Mouse (Mus musculus): ENCODE measurements around the gene Ptprg. TPM values are rescaled to one million over a fixed set of nuclear protein-coding genes. Genes with fewer than 3 reads are reported as not detected.

The Ptprg gene
- total and polyA plus RNA-seq, 2 experiments from 2014 or later: 28.5 to 88.7 TPM

GRCm38 (mm10) chr14:11615697-11616096 is 62.4 kb downstream of the Ptprg start:
- TF ChIP-seq CTCF (IDR thresholded peaks at IDR 0.05; ENCODE audit: low read depth): no peak
- Histone ChIP-seq H3K4me3 (ENCODE audit: low read depth, low read length) (no peak overlapping the region), H3K9me3 (ENCODE audit: low read length) (no peaks in the 10 kb centered on the region), H3K36me3 (ENCODE audit: insufficient read depth) (no peaks in the 10 kb centered on the region), H3K27me3 (ENCODE audit: insufficient read depth, low read length) (no peaks in the 10 kb centered on the region), H3K9ac (no peak overlapping the region), H3K4me1 (ENCODE audit: insufficient read depth) (no peaks in the 10 kb centered on the region), H3K27ac (ENCODE audit: low read depth, low read length) (no peak overlapping the region), H3K4me2 (ENCODE audit: low read depth) (no peak overlapping the region)
- no peak for DNase-seq
- 62% methylated on average over 3 of the region's 3 CpGs for WGBS
- no peak for ATAC-seq

- H3K9me3 ChIP-seq (ENCODE audit: low read length): no peaks in the 10 kb centered on the region
- H3K36me3 ChIP-seq (ENCODE audit: insufficient read depth): no peaks in the 10 kb centered on the region
- peak; percentile 29 for DNase-seq
- H3K4me3 ChIP-seq (ENCODE audit: low read depth, low read length): no peak overlapping the region
- TF ChIP-seq CTCF (IDR thresholded peaks at IDR 0.05; ENCODE audit: low read depth): no peak
- H3K4me2 ChIP-seq (ENCODE audit: low read depth): no peak overlapping the region
- no peaks in the 10 kb centered on the region for H3K27me3 ChIP-seq (ENCODE audit: insufficient read depth, low read length)
- peaks cover 3% of the 10 kb centered on the region; the same call in 1 of the 2 replicates for H3K4me1 ChIP-seq (ENCODE audit: insufficient read depth)
- H3K9ac ChIP-seq: no peak overlapping the region
- WGBS: 50% methylated on average over 6 of the region's 6 CpGs
- no peak overlapping the region for H3K27ac ChIP-seq (ENCODE audit: low read depth, low read length)
- peak; percentile 60 for ATAC-seq
Measured at GRCm38 (mm10) chr14:11617362-11617761, 64.0 kb downstream of the Ptprg start.

DNA sequence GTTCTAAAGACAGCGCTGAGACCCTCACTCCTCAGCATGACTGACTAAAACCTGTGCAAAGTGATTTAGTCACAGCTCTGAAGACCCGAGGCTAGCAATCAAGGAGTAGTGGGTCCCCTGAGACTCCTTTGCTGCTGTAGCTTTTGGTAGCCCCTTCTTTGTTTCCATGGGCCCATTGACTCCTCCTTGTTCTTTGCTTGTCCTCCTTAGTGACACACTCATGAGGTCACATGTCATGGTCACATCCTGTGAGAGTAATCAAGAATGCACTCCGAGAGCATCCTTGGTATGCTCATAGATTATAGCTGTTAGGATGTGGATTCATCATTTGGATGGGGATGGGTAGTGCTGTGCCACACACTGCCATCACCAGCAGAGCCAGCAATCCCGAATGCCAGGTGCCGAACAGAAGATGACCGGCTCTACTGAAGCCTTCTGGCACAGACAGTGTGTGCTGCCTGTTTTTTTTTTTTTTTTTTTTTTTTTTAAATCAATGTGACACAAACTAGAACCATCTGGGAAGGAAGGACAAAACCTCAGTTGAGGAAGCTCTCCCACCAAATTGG is 64.9 kb downstream of the Ptprg start:
- TF ChIP-seq CTCF (IDR thresholded peaks at IDR 0.05; ENCODE audit: low read depth): no peak
- H3K9me3 ChIP-seq (ENCODE audit: low read length): no peaks in the 10 kb centered on the region
- H3K4me2 ChIP-seq (ENCODE audit: low read depth): no peak overlapping the region
- H3K4me3 ChIP-seq (ENCODE audit: low read depth, low read length): no peak overlapping the region
- WGBS: 81% methylated on average over 6 of the region's 6 CpGs
- H3K4me1 ChIP-seq (ENCODE audit: insufficient read depth): peaks cover 3% of the 10 kb centered on the region; the same call in 1 of the 2 replicates
- H3K27me3 ChIP-seq (ENCODE audit: insufficient read depth, low read length): no peaks in the 10 kb centered on the region
- H3K27ac ChIP-seq (ENCODE audit: low read depth, low read length): no peak overlapping the region
- DNase-seq: no peak
- H3K36me3 ChIP-seq (ENCODE audit: insufficient read depth): no peaks in the 10 kb centered on the region
- no peak overlapping the region for H3K9ac ChIP-seq
- no peak for ATAC-seq

DNA sequence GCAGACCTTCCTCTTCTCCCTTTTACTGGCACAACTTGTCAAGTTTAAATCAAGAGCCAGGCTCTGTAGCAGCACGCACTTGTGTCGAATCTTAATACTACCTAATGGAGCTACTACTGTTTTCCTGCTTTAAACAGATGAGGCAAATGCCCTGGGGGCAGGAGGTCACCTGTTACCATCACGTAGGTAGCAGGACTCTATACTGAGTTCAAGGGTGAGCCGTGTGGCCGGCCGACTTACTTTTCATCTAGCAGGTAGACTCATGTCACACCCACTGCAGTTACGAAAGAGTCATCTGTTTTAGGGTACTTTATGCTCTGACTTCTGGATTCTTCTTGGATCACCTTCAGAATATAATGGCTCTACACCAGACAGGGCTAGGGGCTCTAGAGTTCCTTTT is 66.3 kb downstream of the Ptprg start:
- H3K27me3 ChIP-seq (ENCODE audit: insufficient read depth, low read length): no peaks in the 10 kb centered on the region
- WGBS: 97% methylated on average over 7 of the region's 7 CpGs
- no peaks in the 10 kb centered on the region for H3K36me3 ChIP-seq (ENCODE audit: insufficient read depth)
- no peak overlapping the region for H3K27ac ChIP-seq (ENCODE audit: low read depth, low read length)
- TF ChIP-seq CTCF (IDR thresholded peaks at IDR 0.05; ENCODE audit: low read depth): no peak
- no peak for ATAC-seq
- no peak overlapping the region for H3K4me2 ChIP-seq (ENCODE audit: low read depth)
- H3K4me1 ChIP-seq (ENCODE audit: insufficient read depth): peaks cover 3% of the 10 kb centered on the region; the same call in 1 of the 2 replicates
- H3K9me3 ChIP-seq (ENCODE audit: low read length): no peaks in the 10 kb centered on the region
- DNase-seq: no peak
- H3K4me3 ChIP-seq (ENCODE audit: low read depth, low read length): no peak overlapping the region
- H3K9ac ChIP-seq: no peak overlapping the region

DNA sequence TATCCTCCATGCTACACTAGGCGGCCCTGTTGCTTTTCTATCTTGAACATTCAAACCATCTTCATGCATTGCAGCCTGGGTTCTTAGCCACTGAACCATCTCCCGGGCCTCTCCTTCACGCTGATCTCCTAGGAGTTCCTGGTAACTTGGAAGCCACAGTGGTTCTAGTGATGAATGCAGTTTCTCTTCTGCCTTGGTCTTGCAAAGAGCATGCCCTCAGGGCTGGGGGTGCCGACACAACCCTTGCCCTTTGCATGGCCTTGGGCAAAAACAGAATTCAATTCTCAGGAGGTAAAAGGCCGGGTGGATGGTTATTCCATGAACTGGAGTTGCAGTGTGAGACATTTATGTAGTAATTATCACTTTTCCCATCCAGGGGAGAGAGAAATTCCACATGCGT is 67.0 kb downstream of the Ptprg start:
- WGBS: 81% methylated on average over 6 of the region's 6 CpGs
- Histone ChIP-seq H3K27ac (ENCODE audit: low read depth, low read length) (no peak overlapping the region), H3K27me3 (ENCODE audit: insufficient read depth, low read length) (no peaks in the 10 kb centered on the region), H3K4me1 (ENCODE audit: insufficient read depth) (peaks cover 3% of the 10 kb centered on the region; the same call in 1 of the 2 replicates), H3K36me3 (ENCODE audit: insufficient read depth) (no peaks in the 10 kb centered on the region), H3K9me3 (ENCODE audit: low read length) (no peaks in the 10 kb centered on the region), H3K9ac (no peak overlapping the region), H3K4me3 (ENCODE audit: low read depth, low read length) (no peak overlapping the region), H3K4me2 (ENCODE audit: low read depth) (no peak overlapping the region)
- DNase-seq (no peak), ATAC-seq (no peak)
- no peak for TF ChIP-seq CTCF (IDR thresholded peaks at IDR 0.05; ENCODE audit: low read depth)

- H3K4me3 ChIP-seq (ENCODE audit: low read depth, low read length): no peak overlapping the region
- DNase-seq (no peak), ATAC-seq (no peak)
- no peaks in the 10 kb centered on the region for H3K9me3 ChIP-seq (ENCODE audit: low read length)
- 23% methylated on average over 10 of the region's 10 CpGs for WGBS
- no peaks in the 10 kb centered on the region for H3K36me3 ChIP-seq (ENCODE audit: insufficient read depth)
- no peak for TF ChIP-seq CTCF (IDR thresholded peaks at IDR 0.05; ENCODE audit: low read depth)
- H3K4me2 ChIP-seq (ENCODE audit: low read depth): no peak overlapping the region
- no peaks in the 10 kb centered on the region for H3K27me3 ChIP-seq (ENCODE audit: insufficient read depth, low read length)
- no peak overlapping the region for H3K9ac ChIP-seq
- peaks cover 3% of the 10 kb centered on the region; the same call in 1 of the 2 replicates for H3K4me1 ChIP-seq (ENCODE audit: insufficient read depth)
- no peak overlapping the region for H3K27ac ChIP-seq (ENCODE audit: low read depth, low read length)
Measured at GRCm38 (mm10) chr14:11620962-11621568, 67.7 kb downstream of the Ptprg start.

DNA sequence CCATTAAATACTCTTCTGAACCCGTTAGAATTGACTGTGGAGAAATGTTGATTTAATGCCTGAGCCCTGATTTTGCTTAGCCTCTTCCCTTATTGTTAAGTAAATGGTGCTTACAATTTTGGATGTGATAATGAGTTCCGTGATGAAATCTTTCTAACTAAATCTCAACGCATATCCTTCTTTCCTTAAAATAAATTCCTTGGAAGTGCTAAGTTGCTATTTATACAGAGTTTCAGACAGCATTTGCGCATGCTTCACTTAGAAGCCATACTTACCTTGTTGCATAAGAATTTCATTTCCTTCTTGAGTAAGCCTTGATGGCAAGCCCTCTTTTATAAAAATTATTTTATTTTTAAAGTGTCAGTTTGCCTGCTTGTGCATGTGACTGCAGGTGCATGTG is 70.2 kb downstream of the Ptprg start:
- Histone ChIP-seq H3K9ac (no peak overlapping the region), H3K27me3 (ENCODE audit: insufficient read depth, low read length) (no peaks in the 10 kb centered on the region), H3K36me3 (ENCODE audit: insufficient read depth) (no peaks in the 10 kb centered on the region), H3K4me1 (ENCODE audit: insufficient read depth) (peaks cover 3% of the 10 kb centered on the region; the same call in 1 of the 2 replicates), H3K9me3 (ENCODE audit: low read length) (no peaks in the 10 kb centered on the region), H3K4me3 (ENCODE audit: low read depth, low read length) (no peak overlapping the region), H3K27ac (ENCODE audit: low read depth, low read length) (no peak overlapping the region), H3K4me2 (ENCODE audit: low read depth) (no peak overlapping the region)
- ATAC-seq (no peak), DNase-seq (peak; percentile 24)
- TF ChIP-seq CTCF (IDR thresholded peaks at IDR 0.05; ENCODE audit: low read depth): no peak
- 42% methylated on average over 4 of the region's 4 CpGs for WGBS
